Mouse (Mus musculus): ENCODE results near the gene Sipa1. TPM values are rescaled to one million over a fixed set of nuclear protein-coding genes. Genes with fewer than 3 reads are reported as not detected.

The Sipa1 gene
- polyA plus RNA-seq (2015; fragmentation: Nextera tagmentation; extraction: Ambion mirVana): 17.1 and 20.1 TPM in 2 replicates

DNA sequence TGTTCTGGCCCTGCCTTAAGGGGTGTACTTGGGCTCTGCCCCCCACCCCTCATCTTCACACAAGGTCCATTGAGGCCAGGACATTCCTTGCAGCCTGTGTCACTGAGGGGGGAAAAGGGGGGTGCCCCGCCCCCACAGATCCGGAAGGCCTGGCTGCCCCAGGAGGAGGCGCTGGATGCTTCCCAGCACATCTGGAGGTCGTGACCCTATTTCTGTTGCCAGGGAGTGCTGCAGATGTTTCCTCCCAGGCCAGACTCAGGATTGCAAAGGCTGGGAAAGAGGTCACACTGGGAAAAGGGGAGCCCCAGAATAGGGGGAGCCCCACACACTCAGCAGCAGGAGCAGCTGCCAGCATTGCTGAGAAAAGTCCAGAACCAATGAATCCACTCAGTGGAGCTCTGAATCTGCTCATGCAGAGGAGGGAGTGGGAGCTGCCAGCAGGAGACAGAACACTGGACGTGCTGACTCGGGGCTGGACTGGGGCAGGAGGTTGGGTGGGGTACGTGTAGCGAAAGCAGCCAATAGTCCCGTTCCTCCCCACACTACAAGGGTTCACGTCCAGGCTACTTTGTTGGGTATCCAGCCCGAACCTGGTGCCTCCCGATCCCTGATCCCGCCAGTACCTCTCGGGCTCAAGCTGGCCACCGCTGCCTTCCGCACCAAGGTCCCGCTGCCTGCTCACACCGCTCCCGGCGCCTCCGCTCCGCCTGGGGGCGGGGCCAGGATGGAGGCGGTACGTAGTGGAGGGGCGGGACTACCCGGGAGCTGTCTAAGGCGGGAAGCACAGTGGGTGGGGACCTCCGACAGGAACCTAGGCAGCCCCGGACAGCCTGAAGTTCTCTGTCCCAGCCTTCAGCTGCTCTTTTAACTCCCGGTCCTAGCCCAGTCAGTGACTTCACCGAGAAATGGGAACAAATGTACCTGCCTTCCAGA, at the start of gene Sipa1:
Gene Sipa1, minus strand, starts transcription at position 727 of the 933 bp plus-strand sequence.
- Histone ChIP-seq H3K4me1 (replicated peaks) (peaks cover 10% of the 10 kb centered on the region), H3K27ac (replicated peaks) (peak within 1 kb of the TSS; percentile 57), H3K27me3 (no peaks in the 10 kb centered on the region), H3K4me2 (peak within 1 kb of the TSS; percentile 55), H3K9me3 (no peaks in the 10 kb centered on the region), H3K4me3 (peak within 1 kb of the TSS; percentile 38), H3K9ac (peak within 1 kb of the TSS; percentile 10; the same call in 1 of the 2 replicates), H3K36me3 (peaks cover 34% of the 10 kb centered on the region)
- peak; percentile 83 for ATAC-seq (ENCODE audit: low FRiP score, low read depth)
- 2% methylated on average over 32 of the region's 32 CpGs for WGBS

DNA sequence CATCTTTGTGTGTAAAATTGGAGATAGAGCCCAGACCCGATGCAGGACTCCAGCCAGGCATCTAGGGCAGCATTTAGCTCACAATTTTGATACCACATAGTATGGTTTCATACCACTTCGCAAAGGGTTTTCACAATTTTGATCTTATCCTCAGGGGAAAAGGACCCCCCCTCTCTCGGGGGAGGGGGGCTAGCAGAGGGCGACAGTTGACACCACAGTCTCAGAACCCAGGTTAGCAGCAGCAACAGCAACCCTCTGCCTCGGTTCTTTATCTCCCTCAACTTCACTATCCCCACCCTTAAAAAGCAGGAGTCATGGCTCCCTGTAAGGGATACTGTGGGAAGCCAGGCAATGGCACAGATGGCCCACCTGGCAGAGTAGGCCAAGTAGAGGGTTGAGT, 49.7 kb upstream of the Sipa1 start:
- H3K27ac ChIP-seq (replicated peaks): no peak overlapping the region
- 0 out of 2 replicates have a peak overlapping the region, but pooled peaks have one; percentile 7 for H3K9ac ChIP-seq
- no peaks in the 10 kb centered on the region for H3K27me3 ChIP-seq
- no peak for ATAC-seq (ENCODE audit: low FRiP score, low read depth)
- no peak overlapping the region for H3K4me3 ChIP-seq
- peaks cover 32% of the 10 kb centered on the region for H3K4me1 ChIP-seq (replicated peaks)
- H3K36me3 ChIP-seq: peaks cover 35% of the 10 kb centered on the region
- H3K4me2 ChIP-seq: peak overlapping the region; percentile 33
- WGBS: 80% methylated on average over 5 of the region's 5 CpGs
- no peaks in the 10 kb centered on the region for H3K9me3 ChIP-seq

DNA sequence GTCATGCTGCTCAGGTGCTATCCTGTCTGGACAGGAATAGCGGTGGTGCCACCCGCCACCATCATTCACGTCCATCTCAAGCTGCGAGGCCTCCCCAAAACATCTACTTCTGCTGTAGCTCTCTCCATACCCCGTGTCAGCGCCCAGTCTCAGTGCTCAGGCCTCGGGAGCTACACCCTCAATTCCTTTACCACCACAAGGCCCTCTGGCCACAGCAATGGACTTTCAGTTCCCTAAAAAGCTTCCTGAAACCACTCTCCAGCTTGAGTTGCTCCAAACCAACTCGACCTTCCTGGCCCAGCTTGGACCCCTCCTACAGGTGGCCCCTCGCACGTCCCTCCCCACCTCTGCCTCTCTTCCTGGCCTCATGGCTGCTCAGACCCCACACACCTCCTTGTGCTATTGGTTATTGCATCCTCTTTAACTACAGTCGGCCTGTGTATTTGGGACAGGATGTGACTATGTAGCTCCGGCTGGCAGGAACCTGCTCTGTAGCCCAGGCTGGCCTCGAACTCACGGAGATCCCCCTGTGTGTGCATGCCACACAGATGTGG, 48.5 kb upstream of the Sipa1 start:
- Histone ChIP-seq H3K9me3 (no peaks in the 10 kb centered on the region), H3K4me3 (no peak overlapping the region), H3K27ac (replicated peaks) (no peak overlapping the region), H3K27me3 (no peaks in the 10 kb centered on the region), H3K36me3 (peaks cover 38% of the 10 kb centered on the region), H3K4me1 (replicated peaks) (peaks cover 29% of the 10 kb centered on the region), H3K4me2 (no peak overlapping the region), H3K9ac (no peak overlapping the region)
- 91% methylated on average over 14 of the region's 14 CpGs for WGBS
- ATAC-seq (ENCODE audit: low FRiP score, low read depth): no peak

DNA sequence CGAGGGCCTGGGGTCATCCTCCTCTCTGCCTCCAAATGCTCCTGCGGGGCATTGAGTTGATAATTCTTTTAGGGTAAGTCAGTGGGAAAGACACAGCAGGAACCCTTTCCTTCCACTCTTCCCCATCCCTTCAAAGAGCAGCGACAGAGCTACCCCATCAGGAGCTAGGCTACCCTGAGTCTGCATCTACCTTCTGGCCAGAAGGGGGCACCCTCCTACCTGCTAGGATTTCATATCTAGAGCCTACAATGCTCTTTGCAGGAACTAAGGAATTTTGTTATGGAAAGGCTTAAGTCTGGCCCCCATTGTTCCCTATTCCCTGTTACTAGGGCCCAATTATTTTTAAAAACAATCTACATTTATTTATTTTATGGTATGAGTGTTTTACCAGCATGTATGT, 47.7 kb upstream of the Sipa1 start:
- no peak for ATAC-seq (ENCODE audit: low FRiP score, low read depth)
- whole genome bisulfite sequencing: 12% methylated on average over 3 of the region's 3 CpGs
- Histone ChIP-seq H3K9ac (no peak overlapping the region), H3K36me3 (peaks cover 38% of the 10 kb centered on the region), H3K4me3 (no peak overlapping the region), H3K27ac (replicated peaks) (no peak overlapping the region), H3K9me3 (no peaks in the 10 kb centered on the region), H3K4me2 (no peak overlapping the region), H3K4me1 (replicated peaks) (peaks cover 22% of the 10 kb centered on the region), H3K27me3 (no peaks in the 10 kb centered on the region)

DNA sequence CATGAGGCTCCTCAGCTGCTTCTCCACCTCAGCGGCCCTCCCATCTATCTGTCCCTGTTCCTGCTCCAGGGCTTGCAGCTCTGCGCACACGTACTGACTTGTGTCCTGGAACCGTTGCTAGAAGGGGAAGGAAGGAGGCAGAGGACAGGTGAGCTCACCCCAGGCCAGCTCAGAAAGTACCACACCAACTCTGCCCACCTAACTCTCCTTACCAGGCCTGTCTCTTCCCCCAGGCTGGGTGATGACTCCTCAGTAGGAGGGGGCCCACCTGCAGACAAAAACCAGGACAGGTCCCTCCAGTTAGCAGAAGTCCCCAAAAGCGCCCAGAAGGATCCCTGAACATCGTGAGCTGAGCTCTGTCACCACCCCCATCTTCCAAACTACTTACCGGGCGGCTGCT, 47.1 kb upstream of the Sipa1 start:
- Histone ChIP-seq H3K36me3 (peaks cover 38% of the 10 kb centered on the region), H3K27me3 (no peaks in the 10 kb centered on the region), H3K4me1 (replicated peaks) (peaks cover 16% of the 10 kb centered on the region), H3K27ac (replicated peaks) (no peak overlapping the region), H3K9me3 (no peaks in the 10 kb centered on the region), H3K9ac (no peak overlapping the region), H3K4me3 (no peak overlapping the region), H3K4me2 (no peak overlapping the region)
- WGBS: 80% methylated on average over 8 of the region's 8 CpGs
- no peak for ATAC-seq (ENCODE audit: low FRiP score, low read depth)

DNA sequence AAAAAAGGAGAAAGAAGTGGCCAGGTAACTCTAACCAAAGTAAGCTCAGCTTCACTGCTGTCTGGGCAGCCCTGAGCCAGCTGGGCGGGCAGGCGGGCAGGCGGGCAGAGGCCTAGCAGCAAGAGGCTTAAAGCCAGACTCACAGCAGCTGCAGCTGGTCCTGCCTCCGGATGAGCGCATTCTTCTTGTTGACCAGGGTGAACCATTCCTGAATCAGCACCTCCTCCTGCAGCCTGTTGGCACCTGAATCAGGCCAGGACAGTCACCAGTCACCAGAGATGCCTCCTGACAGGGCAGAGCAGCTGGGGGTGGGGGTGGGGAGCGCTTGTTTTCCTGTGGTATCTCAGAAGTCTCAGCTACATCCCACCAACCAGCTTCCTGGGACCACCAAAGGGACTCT, 46.6 kb upstream of the Sipa1 start:
- H3K4me2 ChIP-seq: no peak overlapping the region
- ATAC-seq (ENCODE audit: low FRiP score, low read depth): no peak
- no peak overlapping the region for H3K4me3 ChIP-seq
- 86% methylated on average over 6 of the region's 6 CpGs for WGBS
- H3K9me3 ChIP-seq: no peaks in the 10 kb centered on the region
- no peak overlapping the region for H3K27ac ChIP-seq (replicated peaks)
- H3K36me3 ChIP-seq: peaks cover 38% of the 10 kb centered on the region
- no peak overlapping the region for H3K9ac ChIP-seq
- H3K27me3 ChIP-seq: no peaks in the 10 kb centered on the region
- H3K4me1 ChIP-seq (replicated peaks): peaks cover 11% of the 10 kb centered on the region

DNA sequence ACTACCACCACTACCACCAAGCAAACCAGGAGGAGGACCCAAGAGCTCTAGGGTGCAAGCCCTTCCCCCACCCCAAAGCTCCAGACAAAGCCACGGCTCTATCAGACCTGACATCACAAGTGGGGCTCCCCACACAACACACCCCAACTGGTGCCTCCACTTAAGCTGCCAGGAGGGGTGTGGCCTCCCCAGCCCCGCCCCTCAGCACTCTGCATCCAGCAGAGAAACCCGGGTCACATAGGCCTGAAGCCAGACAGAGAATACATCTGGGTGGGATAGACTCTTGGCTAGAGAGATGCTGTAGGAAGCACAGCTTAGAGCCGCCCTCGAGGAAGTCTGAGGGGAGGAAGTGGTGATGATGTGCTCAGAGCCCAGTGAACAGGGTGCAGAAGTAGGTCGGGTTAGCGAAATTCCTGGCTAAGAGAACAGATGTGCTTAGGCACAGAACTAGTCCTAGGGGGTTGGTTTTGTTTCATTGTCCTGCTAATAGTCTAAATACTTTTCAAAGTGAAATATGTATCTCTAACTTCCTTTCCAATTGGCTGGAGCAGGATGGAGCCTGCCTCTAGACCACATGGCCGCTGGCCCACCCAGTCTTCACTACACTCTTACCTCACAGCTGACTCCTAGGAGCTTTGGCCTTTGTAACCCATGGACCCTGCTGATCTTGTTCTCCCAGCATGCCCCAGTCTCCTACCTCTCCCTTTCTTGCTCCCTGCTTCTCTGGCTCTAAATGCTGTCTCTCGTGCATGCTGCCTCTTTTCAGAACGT, 41.5 kb upstream of the Sipa1 start:
- Histone ChIP-seq H3K4me3 (no peak overlapping the region), H3K9ac (no peak overlapping the region), H3K4me1 (replicated peaks) (peaks cover 4% of the 10 kb centered on the region; the same call in 1 of the 2 replicates), H3K9me3 (no peaks in the 10 kb centered on the region), H3K4me2 (no peak overlapping the region), H3K27me3 (no peaks in the 10 kb centered on the region), H3K36me3 (peaks cover 58% of the 10 kb centered on the region), H3K27ac (replicated peaks) (no peak overlapping the region)
- 54% methylated on average over 10 of the region's 10 CpGs for WGBS
- ATAC-seq (ENCODE audit: low FRiP score, low read depth): no peak

DNA sequence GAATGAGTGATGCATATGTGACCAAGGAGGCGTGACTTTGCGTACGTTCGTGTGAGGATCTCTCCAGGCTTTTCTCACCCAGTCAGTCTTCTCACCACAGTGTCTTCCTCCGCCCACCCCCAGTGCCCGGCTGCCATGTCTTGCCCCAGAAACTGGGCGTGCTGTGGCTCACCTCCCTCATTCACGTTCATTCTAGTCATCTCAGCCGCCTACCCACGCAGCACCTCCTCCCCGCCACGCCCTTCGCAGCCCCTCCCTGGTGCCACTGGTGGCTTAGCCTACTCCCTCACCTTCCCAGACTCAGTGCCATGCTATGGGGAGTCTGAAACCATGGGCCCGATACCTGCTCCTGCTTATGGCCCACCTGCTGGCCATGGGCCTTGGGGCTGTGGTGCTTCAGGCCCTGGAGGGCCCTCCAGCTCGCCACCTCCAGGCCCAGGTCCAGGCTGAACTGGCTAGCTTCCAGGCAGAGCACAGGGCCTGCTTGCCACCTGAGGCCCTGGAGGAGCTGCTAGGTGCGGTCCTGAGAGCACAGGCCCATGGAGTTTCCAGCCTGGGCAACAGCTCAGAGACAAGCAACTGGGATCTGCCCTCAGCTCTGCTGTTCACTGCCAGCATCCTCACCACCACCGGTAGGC, 40.8 kb upstream of the Sipa1 start, which contains the start of gene Kcnk7:
Gene Kcnk7, plus strand, starts transcription at position 205 of the 638 bp plus-strand sequence.
- Histone ChIP-seq H3K4me1 (replicated peaks) (peaks cover 4% of the 10 kb centered on the region; the same call in 1 of the 2 replicates), H3K9me3 (no peaks in the 10 kb centered on the region), H3K4me2 (no peak within 1 kb of the TSS), H3K9ac (no peak within 1 kb of the TSS), H3K27me3 (no peaks in the 10 kb centered on the region), H3K36me3 (peaks cover 55% of the 10 kb centered on the region), H3K4me3 (no peak within 1 kb of the TSS), H3K27ac (replicated peaks) (no peak within 1 kb of the TSS)
- 81% methylated on average over 17 of the region's 17 CpGs for WGBS
- ATAC-seq (ENCODE audit: low FRiP score, low read depth): 0 out of 2 replicates have a peak, but pooled peaks have one; percentile 8

DNA sequence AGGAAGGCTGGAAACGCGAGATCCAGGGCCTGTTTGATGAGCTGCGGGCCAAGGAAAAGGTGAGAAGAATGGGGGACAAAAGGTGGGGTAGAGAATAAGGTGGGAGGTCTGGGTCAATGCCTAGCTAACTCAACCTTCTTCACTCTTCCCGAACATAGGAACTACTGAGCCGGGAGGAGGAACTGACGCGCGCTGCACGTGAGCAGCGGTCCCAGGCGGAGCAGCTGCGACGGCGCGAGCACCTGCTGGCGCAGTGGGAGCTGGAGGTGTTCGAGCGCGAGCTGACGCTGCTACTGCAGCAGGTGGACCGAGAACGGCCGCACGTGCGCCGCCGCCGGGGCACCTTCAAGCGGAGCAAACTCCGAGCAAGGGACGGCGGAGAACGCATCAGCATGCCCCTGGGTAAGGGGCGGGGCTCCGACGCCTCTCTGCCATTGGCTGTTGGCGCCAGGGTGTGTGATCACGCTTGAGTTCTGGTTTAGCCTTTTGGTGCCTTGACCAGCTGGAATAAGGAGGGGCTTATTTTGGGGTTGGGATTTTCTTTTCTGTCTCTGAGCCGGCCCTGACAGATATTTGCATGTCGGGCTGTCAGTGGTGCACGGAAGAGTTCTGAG, 32.4 kb upstream of the Sipa1 start:
- Histone ChIP-seq H3K9ac (peak overlapping the region; percentile 21; the same call in 1 of the 2 replicates), H3K4me3 (peak overlapping the region; percentile 35), H3K4me1 (replicated peaks) (peaks cover 37% of the 10 kb centered on the region), H3K27ac (replicated peaks) (no peak overlapping the region), H3K27me3 (no peaks in the 10 kb centered on the region), H3K4me2 (peak overlapping the region; percentile 53), H3K9me3 (no peaks in the 10 kb centered on the region), H3K36me3 (peaks cover 29% of the 10 kb centered on the region)
- 10% methylated on average over 41 of the region's 41 CpGs for WGBS
- 0 out of 2 replicates have a peak, but pooled peaks have one; percentile 47 for ATAC-seq (ENCODE audit: low FRiP score, low read depth)

DNA sequence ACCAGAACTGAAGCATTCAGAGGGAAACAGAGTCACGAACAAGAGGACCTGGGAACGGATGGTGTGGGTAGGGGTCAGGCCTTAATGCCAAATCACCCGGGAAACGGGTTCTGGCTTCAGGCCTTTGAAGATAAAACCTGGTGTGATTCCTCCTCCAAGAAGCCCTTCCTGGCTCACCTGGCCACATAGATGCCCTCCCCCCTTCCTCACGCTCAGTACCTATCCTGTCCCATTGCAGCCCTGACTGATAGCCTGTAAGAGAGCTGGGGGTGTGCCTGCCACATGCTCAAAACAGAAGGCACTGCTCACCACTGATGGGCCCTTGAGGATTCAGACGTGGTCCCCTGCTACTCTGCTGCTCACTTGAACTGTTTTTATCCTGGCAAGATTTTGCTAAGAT, 30.3 kb upstream of the Sipa1 start:
- Histone ChIP-seq H3K4me1 (replicated peaks) (peaks cover 54% of the 10 kb centered on the region), H3K27ac (replicated peaks) (no peak overlapping the region), H3K4me2 (no peak overlapping the region), H3K4me3 (no peak overlapping the region), H3K36me3 (peaks cover 18% of the 10 kb centered on the region; the same call in 1 of the 2 replicates), H3K27me3 (no peaks in the 10 kb centered on the region), H3K9ac (no peak overlapping the region), H3K9me3 (no peaks in the 10 kb centered on the region)
- WGBS: 94% methylated on average over 6 of the region's 6 CpGs
- no peak for ATAC-seq (ENCODE audit: low FRiP score, low read depth)

DNA sequence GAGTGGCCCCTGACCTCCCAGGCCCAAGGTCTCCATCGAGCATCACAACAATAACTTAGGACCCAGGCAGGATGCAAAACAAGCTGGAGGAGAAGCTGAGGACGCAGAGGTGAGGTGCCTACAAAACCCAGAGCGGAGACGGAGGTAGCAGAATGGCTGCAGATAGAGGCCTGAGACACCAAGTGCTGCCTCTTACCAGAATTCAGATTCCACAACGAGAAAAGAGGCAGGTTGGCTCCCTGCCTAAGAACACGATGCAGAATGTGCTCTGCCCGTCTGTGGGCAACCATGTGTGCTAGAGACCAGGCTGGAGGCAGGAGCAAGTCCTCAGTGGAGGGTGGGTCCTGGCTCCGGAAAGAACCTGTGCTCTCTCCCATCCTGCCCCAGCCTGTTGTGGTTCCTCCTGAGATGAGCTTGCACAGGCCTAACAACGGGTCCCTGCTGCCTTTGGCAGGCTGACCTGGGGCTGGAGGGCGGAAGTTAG, 29.4 kb upstream of the Sipa1 start:
- no peak for ATAC-seq (ENCODE audit: low FRiP score, low read depth)
- Histone ChIP-seq H3K36me3 (peaks cover 13% of the 10 kb centered on the region; the same call in 1 of the 2 replicates), H3K27ac (replicated peaks) (peak overlapping the region; percentile 70; the same call in 1 of the 2 replicates), H3K27me3 (no peaks in the 10 kb centered on the region), H3K4me1 (replicated peaks) (peaks cover 56% of the 10 kb centered on the region), H3K9me3 (no peaks in the 10 kb centered on the region), H3K9ac (0 out of 2 replicates have a peak overlapping the region, but pooled peaks have one; percentile 13), H3K4me3 (0 out of 2 replicates have a peak overlapping the region, but pooled peaks have one; percentile 3), H3K4me2 (peak overlapping the region; percentile 99)
- 76% methylated on average over 10 of the region's 10 CpGs for WGBS
